Mouse (Mus musculus) ES-Bruce4 (cell line): ENCODE results near the gene Cys1.

Experiments used
- CTCF ChIP-seq: IDR thresholded peaks from one replicate; pipeline ENCODE4 v1.8.1; 2011; ENCODE audit warnings: low read depth, low read length
- EP300 ChIP-seq: IDR thresholded peaks from 2 replicates; pipeline ENCODE4 v1.6.1; 2011; ENCODE audit warnings: low read depth, low read length; ENCODE audit not compliant: insufficient read depth
- POLR2A ChIP-seq: IDR thresholded peaks from one replicate; pipeline ENCODE4 v1.8.1; 2011; ENCODE audit warnings: low read length; ENCODE audit not compliant: insufficient read depth

GRCm38 (mm10) chr12:24698514-24698913 lies 16.9 kb upstream of the Cys1 start:
- TF ChIP-seq CTCF (no peak), POLR2A (no peak), EP300 (no peak)
